Mouse (Mus musculus): Measurements from ENCODE around the gene Enc1. TPM values are rescaled to one million over a fixed set of nuclear protein-coding genes. Genes with fewer than 3 reads are reported as not detected.
"Not testable (repeated sequence)": the region's sequence is repeated elsewhere in the genome, so short reads cannot be mapped to it uniquely, and the experiment has no call there.

Enc1 gene
- polyA plus RNA-seq, 2 experiments from 2014 or later = 3.0 to 3.8 TPM

DNA sequence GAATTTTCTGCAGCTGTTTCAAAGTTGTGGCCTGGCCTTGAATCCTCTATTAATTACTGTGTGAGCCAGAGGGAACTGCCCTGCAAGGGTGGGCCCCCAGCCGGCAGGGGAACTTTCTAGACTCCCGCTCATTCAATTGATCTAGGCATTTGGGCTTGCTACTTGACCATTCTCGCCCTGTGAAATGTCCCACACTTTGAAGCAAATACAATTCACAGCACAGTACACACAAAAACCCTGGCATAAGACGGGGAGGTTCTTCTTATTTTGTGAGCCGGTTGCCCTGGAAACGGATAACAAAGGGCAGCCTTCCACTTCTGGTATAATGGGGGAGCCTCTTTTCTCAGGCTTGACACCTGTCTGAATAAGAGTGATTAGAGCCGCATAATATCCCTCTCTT lies 11.6 kb downstream of the Enc1 start:
- ATAC-seq = no peak

DNA sequence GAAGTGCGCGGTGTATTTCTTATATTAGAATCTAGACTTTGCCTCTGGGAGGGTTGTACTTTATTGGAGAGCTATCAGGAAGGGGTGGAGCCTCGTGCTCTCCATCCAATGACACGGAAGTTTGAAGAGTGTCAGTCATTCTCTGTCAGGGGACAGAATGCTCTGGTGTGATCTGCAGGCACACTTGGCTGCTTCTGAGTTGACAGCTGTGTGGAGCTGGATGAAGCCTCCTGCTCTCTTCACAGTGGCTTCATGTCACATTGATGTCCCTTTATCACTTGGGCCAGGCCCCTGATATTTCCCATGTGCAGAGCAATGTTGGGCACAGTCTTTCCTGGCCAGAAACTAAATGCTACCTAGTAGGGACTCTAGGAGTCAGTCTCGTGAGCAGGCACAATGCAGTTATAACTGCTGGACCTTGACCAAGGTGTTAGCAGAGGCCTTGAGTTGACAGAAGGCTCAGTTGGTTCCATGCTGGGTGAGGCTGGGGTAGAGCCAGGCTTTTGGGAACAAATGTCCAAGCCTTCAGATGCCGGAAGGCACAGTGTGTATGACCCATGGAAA lies 12.6 kb downstream of the Enc1 start:
- no peak for ATAC-seq

DNA sequence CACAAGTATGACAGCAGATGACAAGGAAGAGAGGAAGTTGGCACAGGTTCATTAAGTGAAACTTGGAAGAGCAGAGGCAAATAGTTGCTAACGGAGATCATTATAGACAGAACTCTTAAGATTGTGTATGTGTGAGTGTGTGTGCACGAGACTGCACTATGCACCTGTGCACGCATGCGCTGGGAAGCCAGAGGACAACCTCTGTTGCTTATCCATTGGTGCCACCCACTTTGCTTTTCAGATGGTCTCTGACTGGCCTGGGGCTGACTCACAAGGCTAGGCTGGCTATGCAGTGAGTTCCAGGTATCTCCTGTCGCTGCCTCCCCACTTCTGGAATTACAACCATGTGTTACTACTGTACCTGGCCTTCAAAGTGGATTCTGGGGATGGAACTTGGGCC lies 13.1 kb downstream of the Enc1 start:
- ATAC-seq = no peak

DNA sequence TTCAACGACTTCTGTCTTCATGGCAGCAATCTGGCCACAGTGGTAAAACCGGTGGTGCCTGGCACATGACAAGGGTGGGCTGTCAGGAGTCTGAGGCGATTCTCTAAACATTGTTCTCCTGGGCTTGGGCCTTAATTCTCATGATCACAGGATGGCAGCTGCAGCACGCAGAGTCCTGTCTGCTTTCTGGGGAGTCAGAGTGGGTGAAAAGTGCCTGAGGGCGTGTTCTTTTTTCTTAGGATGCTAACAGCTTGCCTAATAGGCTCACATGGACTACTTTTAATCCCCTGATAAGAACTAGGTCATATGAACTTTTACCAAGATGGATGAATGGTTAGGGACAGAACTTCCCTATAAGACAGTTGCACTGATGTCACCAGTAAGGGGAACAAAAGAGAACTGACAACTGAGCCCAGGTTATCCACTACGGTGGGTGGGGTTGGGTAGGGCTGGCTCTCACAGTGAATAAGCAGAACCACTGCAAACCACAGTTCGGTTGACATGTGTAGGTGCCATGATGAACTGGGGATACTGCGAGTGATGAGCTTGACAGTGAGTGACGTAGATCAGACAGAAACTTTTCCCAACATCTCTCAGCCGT lies 13.8 kb downstream of the Enc1 start:
- ATAC-seq = no peak

DNA sequence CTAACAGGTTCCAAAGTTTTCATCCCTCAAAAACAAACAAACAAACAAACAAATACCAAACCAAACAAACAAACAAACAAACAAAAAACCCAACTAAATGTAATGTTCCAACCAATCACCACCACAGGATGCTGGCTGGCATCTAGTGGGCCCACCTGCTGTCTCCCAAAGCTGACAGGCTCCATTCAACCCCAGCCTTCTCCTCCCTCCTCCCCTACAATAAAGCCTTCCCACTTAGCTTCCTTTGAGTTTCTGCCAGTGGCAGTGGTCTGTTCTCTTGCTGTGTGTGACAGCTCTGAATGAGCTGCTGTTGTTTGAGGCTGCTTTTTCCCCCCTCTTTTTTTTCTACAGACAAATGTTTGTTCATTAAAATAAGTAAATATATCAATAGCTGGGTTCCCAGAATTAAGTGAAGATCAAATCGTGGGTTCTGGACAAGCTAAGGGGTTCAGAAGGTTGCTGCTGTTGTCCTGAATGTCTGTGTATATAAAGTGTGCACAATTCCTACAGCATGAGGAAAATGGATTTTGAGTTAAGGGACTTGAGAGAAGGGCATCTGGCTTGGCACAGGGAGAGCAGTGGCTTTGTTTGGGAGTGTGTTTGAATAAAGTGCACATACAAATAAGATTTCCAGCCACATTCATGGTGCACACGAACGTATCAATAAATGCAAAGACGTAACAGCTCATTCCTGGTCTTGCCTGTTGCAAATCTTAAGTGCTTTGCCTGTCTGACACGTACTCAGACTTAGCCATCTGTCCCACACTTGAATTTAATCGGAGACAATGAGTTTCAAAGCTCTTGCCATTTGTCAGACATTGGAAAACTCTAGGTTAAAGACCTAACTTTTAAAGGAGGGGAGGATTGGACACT lies 15.3 kb downstream of the Enc1 start:
- ATAC-seq = no peak

DNA sequence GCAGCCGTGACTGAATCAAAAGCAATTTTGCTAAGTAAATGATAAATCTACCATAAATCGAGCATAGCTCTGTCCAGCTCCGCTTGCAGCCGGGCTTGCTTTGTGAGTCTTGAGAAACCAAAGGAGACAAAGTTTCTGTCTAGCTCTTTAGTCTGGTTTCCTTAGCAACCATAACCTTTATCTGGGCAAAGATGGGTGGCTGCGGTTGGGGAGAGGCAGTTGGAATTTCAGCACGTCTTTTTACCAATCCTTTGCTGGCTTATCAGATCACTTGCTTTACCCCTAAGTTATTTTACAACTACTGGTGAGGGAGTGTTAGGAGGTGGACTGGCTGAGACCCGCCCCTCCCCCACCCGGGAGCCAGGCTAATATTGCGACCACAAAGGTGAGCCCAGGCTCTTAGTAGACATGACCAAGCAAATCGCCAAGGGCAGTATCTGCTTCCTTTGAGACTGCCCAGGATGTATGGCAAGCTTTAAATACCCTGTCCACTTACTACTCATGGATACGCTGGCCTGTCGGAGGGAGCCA lies 16.0 kb downstream of the Enc1 start:
- ATAC-seq = no peak

DNA sequence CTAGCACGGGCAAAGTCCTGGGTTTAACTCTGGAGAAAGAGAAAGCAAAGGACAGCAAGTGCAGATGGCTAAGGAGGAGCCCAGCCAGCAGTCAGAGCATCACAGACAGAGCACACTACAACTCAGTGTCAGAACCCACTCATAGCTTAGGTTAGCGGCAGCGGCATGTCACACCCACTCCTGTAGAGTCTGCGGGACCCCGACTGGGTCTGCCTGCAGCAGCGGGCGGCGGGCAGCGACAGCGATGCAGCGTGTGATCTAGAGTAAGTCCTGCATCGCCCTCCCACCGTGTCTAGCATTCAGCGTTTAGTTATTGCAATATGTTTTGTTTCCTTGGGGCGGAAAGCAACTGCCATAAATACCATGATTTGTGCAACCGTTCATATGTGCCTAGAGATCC lies 18.4 kb downstream of the Enc1 start:
- ATAC-seq = no peak

DNA sequence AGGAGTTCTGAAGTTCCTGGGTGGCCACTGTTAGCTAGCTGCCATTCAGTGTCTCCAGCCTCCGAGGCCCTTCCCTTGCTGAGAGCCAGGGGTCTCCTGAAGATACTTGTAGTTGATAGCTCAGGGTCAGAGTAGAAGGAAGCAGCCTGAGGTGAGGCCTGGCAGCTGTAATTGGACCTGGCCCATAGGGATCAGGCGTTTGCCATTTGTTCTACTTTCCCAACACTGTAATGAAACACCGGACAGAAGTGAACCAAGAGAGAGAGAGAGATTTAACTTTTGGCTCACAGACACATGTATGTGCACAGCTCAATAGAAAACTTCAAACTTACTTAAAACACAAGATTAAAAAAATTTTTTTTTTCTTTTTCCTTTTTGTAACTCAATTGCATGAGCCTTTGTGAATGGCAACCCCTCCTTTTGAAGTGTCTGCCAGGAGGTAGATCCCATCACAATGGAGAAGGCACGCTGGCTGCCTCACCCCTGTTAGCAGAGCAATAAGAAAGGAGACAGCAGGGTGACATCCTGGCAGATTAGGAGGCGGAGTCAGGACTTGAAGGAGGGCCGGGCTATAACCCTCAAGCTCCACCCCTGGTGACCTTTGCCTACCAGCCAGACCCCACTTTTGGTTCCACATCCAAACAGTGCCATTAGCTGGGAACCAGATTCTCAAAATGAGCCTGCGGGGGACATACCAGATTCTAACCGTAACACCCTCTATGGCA lies 19.7 kb downstream of the Enc1 start:
- ATAC-seq = no peak

DNA sequence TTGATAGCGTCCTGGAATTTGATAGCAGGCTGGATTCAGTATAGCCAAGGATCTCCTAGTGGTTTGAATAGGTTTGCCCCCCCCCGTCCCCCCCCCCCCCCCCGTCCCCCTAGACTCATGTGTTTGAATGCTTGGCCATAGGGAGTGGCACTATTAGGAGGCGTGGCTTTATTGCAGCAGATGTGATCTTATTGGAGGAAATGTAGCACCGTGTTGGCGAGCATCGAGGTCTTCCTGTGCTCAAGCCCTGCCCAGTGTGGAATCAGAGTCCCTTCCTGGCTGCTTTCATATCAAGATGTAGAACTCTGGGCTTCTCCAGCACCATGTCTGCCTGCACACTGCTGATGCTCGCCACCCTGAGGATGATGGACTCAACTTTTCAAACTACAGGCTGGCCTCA lies 20.6 kb downstream of the Enc1 start:
- no peak for ATAC-seq

DNA sequence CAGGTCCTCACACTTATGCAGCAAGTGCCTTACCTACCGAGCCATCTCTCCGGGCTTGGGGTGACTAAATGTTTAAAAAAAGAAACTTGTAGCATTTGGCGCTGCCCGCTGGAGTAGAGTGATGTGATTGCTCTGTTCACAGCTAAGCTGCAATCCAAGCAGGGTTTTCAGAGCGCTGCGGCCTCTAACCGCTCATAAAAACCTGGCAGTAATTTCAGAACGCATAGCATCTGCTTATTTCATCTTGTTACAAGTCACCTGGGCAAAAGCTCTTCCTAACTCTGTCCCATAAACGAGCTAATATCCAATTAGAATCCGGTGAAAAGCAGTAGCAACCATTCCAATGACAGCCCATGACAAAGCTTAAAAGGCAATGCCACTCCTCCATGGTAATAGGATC lies 21.8 kb downstream of the Enc1 start:
- ATAC-seq = no peak

DNA sequence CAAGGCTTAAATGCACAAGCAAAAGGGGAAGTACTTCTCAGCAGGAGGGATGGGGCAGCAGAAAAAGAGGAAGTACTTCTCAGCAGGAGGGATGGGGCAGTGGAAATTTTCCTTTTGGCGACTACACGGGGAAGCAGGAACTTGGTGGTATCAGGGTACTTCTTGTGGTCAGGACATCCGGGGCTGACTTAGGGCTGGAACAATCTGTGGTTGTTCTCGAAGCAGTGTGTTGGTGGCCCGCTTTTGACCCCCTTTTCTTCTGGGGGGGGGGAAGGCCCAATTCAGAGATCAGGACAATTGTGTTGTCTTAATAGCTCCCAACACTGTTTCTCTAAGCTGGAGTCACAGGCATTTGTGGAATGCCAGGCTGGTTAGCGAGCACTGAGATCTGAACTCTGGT lies 24.6 kb downstream of the Enc1 start:
- not testable (repeated sequence) for ATAC-seq

DNA sequence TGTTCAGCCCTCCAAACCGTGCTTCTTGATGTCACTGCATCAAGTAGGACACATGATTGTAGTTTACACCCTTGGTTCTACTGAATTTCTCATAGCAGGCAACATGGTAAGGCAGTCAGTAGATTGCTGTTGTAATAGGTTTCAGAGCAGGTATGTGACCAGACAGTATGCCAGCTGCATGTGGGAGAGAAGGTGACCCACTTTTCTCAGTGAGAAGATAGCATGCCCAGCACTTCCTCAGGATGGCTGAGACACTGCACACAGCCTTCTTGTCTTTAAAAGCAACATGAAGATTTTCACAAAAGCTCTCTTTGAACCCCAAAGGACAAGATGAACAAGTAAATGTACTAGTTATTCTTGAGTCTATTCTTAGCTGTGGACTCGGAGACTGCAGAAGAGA lies 29.8 kb downstream of the Enc1 start:
- no peak for ATAC-seq

DNA sequence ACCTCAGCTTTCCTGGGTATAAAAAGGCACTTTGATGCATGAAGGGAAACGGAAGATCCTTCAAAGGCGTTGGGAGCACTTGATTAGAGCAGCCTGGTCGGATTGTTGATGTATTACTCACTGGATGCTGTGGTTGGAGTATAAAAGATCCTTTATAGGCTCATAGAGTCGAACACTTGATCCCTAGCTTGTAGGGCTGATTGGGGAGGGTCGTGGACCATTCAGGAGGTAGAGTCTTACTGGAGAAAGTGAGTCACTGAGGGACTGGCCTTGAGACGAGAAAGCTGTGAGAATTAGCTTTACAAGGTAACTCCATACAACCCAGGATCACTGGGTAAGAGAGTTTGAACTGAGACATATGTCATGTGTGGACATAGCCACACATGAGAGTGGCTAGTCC lies 30.7 kb downstream of the Enc1 start:
- no peak for ATAC-seq

DNA sequence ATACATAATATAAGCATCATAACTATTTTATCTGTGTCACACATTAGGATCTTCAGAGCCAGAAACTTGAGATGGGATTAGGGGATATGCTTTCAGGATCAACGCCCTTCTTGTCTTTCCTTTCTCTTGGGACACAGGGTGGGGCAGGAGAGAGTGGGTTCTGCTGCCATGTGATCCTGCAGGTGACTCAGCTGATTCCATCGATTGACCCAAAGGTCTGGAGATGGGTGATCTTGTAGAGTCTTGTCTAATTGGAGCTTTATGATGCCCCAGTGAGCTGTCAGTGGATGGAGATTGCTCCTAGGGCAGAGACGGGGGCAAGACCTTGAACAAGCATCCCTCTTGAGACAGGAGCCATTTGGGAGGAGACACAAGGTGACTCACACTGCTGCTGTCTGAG lies 33.9 kb downstream of the Enc1 start:
- no peak for ATAC-seq

DNA sequence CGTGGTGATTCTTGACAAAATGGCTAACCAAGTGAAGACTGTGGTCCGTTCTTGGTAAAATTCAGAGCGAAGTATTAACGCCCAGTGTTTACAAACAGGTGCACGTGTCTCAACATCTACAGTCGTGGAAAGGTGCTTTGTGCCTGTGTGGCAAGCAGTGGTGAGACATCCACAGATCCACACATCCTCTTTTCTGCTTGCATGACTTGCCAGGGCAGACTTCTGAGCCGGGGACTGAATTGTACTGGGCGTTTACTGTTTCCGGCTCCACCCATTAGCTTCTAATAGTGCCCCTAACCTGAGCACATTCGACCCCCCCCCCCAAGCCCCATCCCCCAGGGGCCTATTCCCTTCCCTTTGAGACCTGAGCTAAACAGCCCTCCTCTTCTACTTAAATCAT lies 34.6 kb downstream of the Enc1 start:
- ATAC-seq = no peak

DNA sequence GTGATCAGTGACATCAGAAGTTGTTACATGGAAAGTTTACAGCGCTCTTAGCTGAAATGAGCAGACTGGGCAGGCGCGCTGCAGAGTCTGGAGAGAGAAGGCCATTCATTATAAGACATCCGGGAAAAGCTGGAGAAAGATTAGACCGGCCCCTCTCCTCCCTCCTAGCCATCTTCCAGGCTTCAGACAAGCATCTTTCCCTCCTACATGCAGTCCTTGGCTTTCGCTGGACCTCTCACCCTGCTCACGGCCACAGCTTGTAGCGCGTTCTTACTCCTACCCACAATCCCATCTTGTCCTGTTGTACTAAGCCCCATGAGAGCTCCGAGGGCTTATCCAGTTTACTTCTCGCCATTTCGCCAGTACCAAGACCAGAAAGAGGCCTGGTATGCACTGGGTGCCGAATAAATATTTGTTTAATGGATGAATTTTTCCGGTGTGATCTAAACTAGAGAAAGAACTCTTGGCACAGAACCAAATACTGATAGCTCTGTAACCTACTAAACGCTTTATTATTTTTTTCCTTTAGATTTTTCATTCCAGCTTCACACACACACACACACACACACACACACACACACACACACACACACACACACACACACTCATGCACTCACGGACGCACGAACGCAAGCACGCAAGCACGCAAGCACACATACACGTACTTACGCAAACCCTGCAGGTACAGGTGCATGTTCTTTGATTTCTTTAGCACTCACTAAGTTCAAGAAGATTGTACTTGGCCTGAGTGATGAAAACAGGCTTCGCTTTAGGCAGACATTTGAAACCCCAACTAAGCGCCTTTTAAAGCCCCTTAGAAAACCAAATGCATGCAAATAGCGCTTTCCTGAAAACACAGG lies 41.4 kb downstream of the Enc1 start:
- no peak for ATAC-seq

DNA sequence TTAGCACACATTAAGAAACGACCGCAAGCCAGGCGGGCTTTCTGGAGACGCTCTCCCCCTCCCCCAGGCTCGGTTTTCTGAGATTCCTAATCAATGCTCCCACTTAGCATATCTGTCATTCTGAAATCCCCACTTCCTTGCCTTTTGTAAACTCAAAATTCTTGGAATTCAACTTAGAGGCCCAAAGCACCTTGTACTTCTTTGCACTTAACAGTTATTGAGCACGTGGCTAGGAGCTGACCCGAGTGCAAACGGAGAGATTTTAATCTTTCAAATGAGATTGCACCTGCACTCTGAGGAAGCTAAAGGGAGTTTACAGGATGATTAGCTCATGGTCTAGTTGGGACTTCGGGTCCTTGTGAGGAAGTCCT lies 42.0 kb downstream of the Enc1 start:
- ATAC-seq = no peak

DNA sequence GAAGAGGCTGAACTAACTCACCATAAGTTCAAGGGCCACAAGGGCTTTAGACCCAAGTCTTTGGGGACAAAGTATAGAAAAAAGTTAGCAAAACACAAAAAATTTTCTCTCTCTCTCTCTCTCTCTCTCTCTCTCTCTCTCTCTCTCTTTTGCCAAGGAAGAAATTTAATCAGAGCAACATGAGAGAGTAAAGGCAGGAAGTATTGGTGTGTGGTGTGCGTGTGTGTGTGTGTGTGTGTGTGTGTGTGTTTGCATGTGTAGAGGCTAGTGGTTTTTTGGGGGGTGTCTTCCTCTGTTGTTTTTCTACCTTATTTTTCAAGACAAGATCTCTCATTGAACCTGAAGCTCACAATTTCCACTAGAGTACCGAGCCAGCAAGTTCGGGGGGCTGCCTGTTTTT lies 46.1 kb downstream of the Enc1 start:
- no peak for ATAC-seq

DNA sequence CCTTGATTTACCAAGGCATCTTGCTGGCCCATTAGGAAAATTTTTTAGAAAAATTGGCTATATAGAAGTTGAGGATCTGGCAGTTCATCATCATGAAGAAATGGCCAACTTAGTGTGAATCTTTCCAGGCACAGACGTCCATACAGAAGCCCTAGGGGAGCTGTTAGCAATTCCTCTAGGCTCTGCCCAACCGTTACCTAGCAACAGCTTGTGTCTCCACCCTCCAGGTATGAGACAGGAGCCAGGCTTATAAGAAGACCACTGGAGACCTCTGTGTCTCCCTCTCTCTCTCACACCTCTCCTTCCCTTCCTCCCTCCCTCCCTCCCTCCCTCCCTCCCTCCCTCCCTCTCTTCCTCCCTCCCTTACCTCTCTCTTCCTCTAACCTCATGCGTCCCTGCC lies 49.8 kb downstream of the Enc1 start:
- no peak for ATAC-seq

DNA sequence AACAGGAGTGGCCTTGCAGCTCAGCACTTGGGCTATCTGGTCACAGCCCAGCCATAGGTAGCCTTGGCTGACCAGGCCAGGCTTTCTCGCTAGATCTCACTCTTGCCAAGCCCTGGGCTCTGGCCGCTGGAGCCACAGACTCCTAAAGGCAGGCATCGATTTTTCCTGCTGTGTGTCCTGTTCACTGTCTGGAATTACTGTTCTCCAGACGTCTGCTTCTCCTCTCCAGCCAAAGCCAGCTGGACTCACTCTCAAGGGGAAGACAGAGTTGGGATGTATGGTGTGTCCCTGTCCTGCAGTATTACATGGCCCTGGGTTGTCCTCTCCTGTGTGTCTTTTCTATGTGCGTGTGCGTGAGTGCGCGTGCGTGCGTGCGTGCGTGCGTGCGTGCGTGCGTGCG lies 50.4 kb downstream of the Enc1 start:
- no peak for ATAC-seq

DNA sequence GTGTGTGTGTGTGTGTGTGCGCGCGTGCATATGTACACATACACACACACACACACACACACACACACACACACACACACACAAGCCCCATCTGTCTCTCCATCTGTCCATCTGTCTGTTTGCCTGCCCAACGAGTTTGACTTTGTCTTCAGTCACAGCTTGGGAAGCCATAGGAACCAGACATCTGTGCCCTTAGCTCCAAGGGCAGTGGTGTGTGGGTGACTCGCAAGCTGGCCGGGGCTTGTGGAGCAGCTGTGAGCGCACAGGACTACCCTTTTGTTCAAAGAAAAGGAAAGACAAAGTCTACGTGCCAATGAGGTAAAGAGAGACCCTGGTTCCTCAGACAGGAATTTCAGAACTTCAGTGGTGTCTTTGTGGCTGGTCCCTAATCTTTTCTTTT lies 51.1 kb downstream of the Enc1 start:
- ATAC-seq = no peak

All from activated CD4-positive, CD25-positive, alpha-beta regulatory T cell, adult 4 months (primary cell).